Mouse (Mus musculus) heart, embryonic 15.5 days (tissue): ENCODE data around the gene Pex1. TPM values are rescaled to one million over a fixed set of nuclear protein-coding genes. Genes with fewer than 3 reads are reported as not detected.
A peak's percentile ranks its signal among the peaks of the same experiment; 100 is the strongest.

Experiments used
- ATAC-seq: fragments of 200-750 bp; cut with Nextera tagmentation; replicated peaks from 2 replicates; pipeline ENCODE4 v1.8.0; 2017; ENCODE audit warnings: low read depth, moderate TSS enrichment; ENCODE audit not compliant: insufficient number of reproducible peaks, insufficient read depth, low FRiP score
- H3K27ac ChIP-seq: fragments of 300-500 bp; sonication (generic); 2 replicates; pipeline ENCODE4 v1.5.1; 2015; ENCODE audit warnings: mild to moderate bottlenecking, inconsistent platforms
- H3K27me3 ChIP-seq: fragments of 300-500 bp; sonication (generic); 2 replicates; pipeline ENCODE4 v1.6.1; 2015; ENCODE audit warnings: inconsistent platforms
- H3K36me3 ChIP-seq: fragments of 300-500 bp; sonication (generic); 2 replicates; pipeline ENCODE4 v1.6.1; 2015; ENCODE audit warnings: mild to moderate bottlenecking, inconsistent platforms
- H3K4me1 ChIP-seq: fragments of 300-500 bp; sonication (generic); replicated peaks from 2 replicates; pipeline ENCODE4 v1.6.1; 2015; ENCODE audit warnings: inconsistent platforms
- H3K4me2 ChIP-seq: fragments of 300-500 bp; sonication (generic); 2 replicates; pipeline ENCODE4 v1.6.1; 2015; ENCODE audit warnings: inconsistent platforms, mild to moderate bottlenecking, moderate library complexity
- H3K4me3 ChIP-seq: fragments of 300-500 bp; sonication (generic); 2 replicates; pipeline ENCODE4 v1.5.1; 2015; ENCODE audit warnings: mild to moderate bottlenecking, inconsistent platforms
- H3K9ac ChIP-seq: fragments of 300-500 bp; sonication (generic); 2 replicates; pipeline ENCODE4 v1.6.1; 2015; ENCODE audit warnings: mild to moderate bottlenecking, inconsistent platforms
- H3K9me3 ChIP-seq: fragments of 300-500 bp; sonication (generic); replicated peaks from 2 replicates; pipeline ENCODE4 v1.6.1; 2016; ENCODE audit warnings: inconsistent platforms
- WGBS: fragments of 180-500 bp; shearing (Covaris S2); methylation state at CpG from one replicate; pipeline ENCODE4 v1.1.7; 2015; ENCODE audit warnings: mixed read lengths; 5-methylcytosine and 5-hydroxymethylcytosine counted together
- polyA plus RNA-seq: library from polyadenylated mRNA; unstranded; fragments of >200 nt; fragmentation: Nextera tagmentation; extraction: Ambion mirVana; gene quantifications from 2 replicates; pipeline ENCODE4 v1.2.1, GENCODE M21; 2015

Pex1 gene
- polyA plus RNA-seq, result 10.1 and 11.3 TPM in 2 replicates

- ATAC-seq, result peak; percentile 97
- Histone ChIP-seq H3K4me2 (peak within 1 kb of the TSS; percentile 70), H3K9ac (peak within 1 kb of the TSS; percentile 77), H3K4me1 (peaks cover 13% of the 10 kb centered on the region), H3K36me3 (peaks cover 10% of the 10 kb centered on the region), H3K27ac (peak within 1 kb of the TSS; percentile 74), H3K27me3 (no peaks in the 10 kb centered on the region), H3K4me3 (peak within 1 kb of the TSS; percentile 85), H3K9me3 (no peaks in the 10 kb centered on the region)
- WGBS, result under 1% methylated on average over 50 of the region's 50 CpGs
These were observed at the start of gene Pex1 for GRCm38 (mm10) chr5:3595693-3596398. Gene Pex1 (plus strand): TSS chr5:3596066.

- ATAC-seq, result no peak
- WGBS, result 72% methylated on average over 1 of the region's 1 CpGs
- Histone ChIP-seq H3K4me3 (no peak overlapping the region), H3K4me2 (no peak overlapping the region), H3K36me3 (no peaks in the 10 kb centered on the region), H3K4me1 (peaks cover 12% of the 10 kb centered on the region), H3K9me3 (no peaks in the 10 kb centered on the region), H3K9ac (no peak overlapping the region), H3K27me3 (no peaks in the 10 kb centered on the region), H3K27ac (no peak overlapping the region)
These were observed 49.6 kb upstream of the Pex1 start for GRCm38 (mm10) chr5:3546226-3546625.

- Histone ChIP-seq H3K4me2 (no peak overlapping the region), H3K4me1 (0 out of 2 replicates have a peak, but pooled peaks cover 2% of the 10 kb centered on the region), H3K36me3 (peaks cover 9% of the 10 kb centered on the region), H3K4me3 (no peak overlapping the region), H3K9me3 (no peaks in the 10 kb centered on the region), H3K27me3 (no peaks in the 10 kb centered on the region), H3K9ac (no peak overlapping the region), H3K27ac (no peak overlapping the region)
- no peak for ATAC-seq
- 96% methylated on average over 1 of the region's 1 CpGs for WGBS
These were observed 44.4 kb upstream of the Pex1 start for GRCm38 (mm10) chr5:3551481-3551880.

GRCm38 (mm10) chr5:3554198-3554597 is 41.7 kb upstream of the Pex1 start:
- Histone ChIP-seq H3K4me2 (no peak overlapping the region), H3K27me3 (no peaks in the 10 kb centered on the region), H3K4me1 (0 out of 2 replicates have a peak, but pooled peaks cover 2% of the 10 kb centered on the region), H3K9ac (no peak overlapping the region), H3K4me3 (no peak overlapping the region), H3K36me3 (peaks cover 30% of the 10 kb centered on the region), H3K9me3 (no peaks in the 10 kb centered on the region), H3K27ac (no peak overlapping the region)
- no peak for ATAC-seq
- 87% methylated on average over 2 of the region's 2 CpGs for WGBS

- no peaks in the 10 kb centered on the region; the same call in 1 of the 2 replicates for H3K9me3 ChIP-seq
- H3K9ac ChIP-seq, result no peak within 1 kb of the TSS
- no peaks in the 10 kb centered on the region for H3K4me1 ChIP-seq
- no peak for ATAC-seq
- H3K27me3 ChIP-seq, result no peaks in the 10 kb centered on the region
- WGBS, result 93% methylated on average over 4 of the region's 4 CpGs
- H3K27ac ChIP-seq, result no peak within 1 kb of the TSS
- peaks cover 93% of the 10 kb centered on the region for H3K36me3 ChIP-seq
- H3K4me2 ChIP-seq, result no peak within 1 kb of the TSS
- no peak within 1 kb of the TSS for H3K4me3 ChIP-seq
These were observed 24.6 kb upstream of the Pex1 start, which contains the start of gene 1700109H08Rik for GRCm38 (mm10) chr5:3571266-3571665. Gene 1700109H08Rik (plus strand): TSS chr5:3571566.

GRCm38 (mm10) chr5:3574825-3575224 is 21.0 kb upstream of the Pex1 start:
- H3K27me3 ChIP-seq, result no peaks in the 10 kb centered on the region
- H3K36me3 ChIP-seq, result peaks cover 98% of the 10 kb centered on the region
- 92% methylated on average over 2 of the region's 2 CpGs for WGBS
- no peak overlapping the region for H3K9ac ChIP-seq
- no peak overlapping the region for H3K4me3 ChIP-seq
- ATAC-seq, result no peak
- H3K4me2 ChIP-seq, result no peak overlapping the region
- H3K4me1 ChIP-seq, result no peaks in the 10 kb centered on the region
- no peaks in the 10 kb centered on the region; the same call in 1 of the 2 replicates for H3K9me3 ChIP-seq
- H3K27ac ChIP-seq, result no peak overlapping the region

GRCm38 (mm10) chr5:3577939-3578338 is 17.9 kb upstream of the Pex1 start:
- ATAC-seq, result no peak
- Histone ChIP-seq H3K4me2 (no peak overlapping the region), H3K27ac (no peak overlapping the region), H3K27me3 (no peaks in the 10 kb centered on the region), H3K4me3 (no peak overlapping the region), H3K36me3 (peaks cover 93% of the 10 kb centered on the region), H3K4me1 (no peaks in the 10 kb centered on the region), H3K9ac (no peak overlapping the region), H3K9me3 (no peaks in the 10 kb centered on the region; the same call in 1 of the 2 replicates)
- 100% methylated on average over 2 of the region's 2 CpGs for WGBS

- Histone ChIP-seq H3K27ac (no peak overlapping the region), H3K4me2 (no peak overlapping the region), H3K9me3 (no peaks in the 10 kb centered on the region), H3K4me3 (no peak overlapping the region), H3K4me1 (no peaks in the 10 kb centered on the region), H3K27me3 (no peaks in the 10 kb centered on the region), H3K9ac (no peak overlapping the region), H3K36me3 (peaks cover 91% of the 10 kb centered on the region)
- 94% methylated on average over 7 of the region's 7 CpGs for WGBS
- ATAC-seq, result no peak
These were observed 16.8 kb upstream of the Pex1 start for GRCm38 (mm10) chr5:3579066-3579465.

GRCm38 (mm10) chr5:3596399-3596766 is 517 bp downstream of the Pex1 start, which contains the start of gene Rbm48:
Gene Rbm48 (minus strand): TSS chr5:3596585.
- H3K27ac ChIP-seq, result peak within 1 kb of the TSS; percentile 74
- H3K4me2 ChIP-seq, result peak within 1 kb of the TSS; percentile 70
- H3K4me3 ChIP-seq, result peak within 1 kb of the TSS; percentile 85
- peak within 1 kb of the TSS; percentile 77 for H3K9ac ChIP-seq
- peaks cover 5% of the 10 kb centered on the region for H3K36me3 ChIP-seq
- WGBS, result under 1% methylated on average over 31 of the region's 31 CpGs
- no peaks in the 10 kb centered on the region for H3K9me3 ChIP-seq
- no peaks in the 10 kb centered on the region for H3K27me3 ChIP-seq
- H3K4me1 ChIP-seq, result peaks cover 13% of the 10 kb centered on the region
- peak; percentile 84 for ATAC-seq

- no peak for ATAC-seq
- peaks cover 4% of the 10 kb centered on the region; the same call in 1 of the 2 replicates for H3K36me3 ChIP-seq
- peak overlapping the region; percentile 70 for H3K4me2 ChIP-seq
- peaks cover 13% of the 10 kb centered on the region for H3K4me1 ChIP-seq
- H3K9ac ChIP-seq, result 0 out of 2 replicates have a peak overlapping the region, but pooled peaks have one; percentile 77
- no peaks in the 10 kb centered on the region for H3K9me3 ChIP-seq
- peak overlapping the region; percentile 85; the same call in 1 of the 2 replicates for H3K4me3 ChIP-seq
- H3K27ac ChIP-seq, result no peak overlapping the region
- H3K27me3 ChIP-seq, result no peaks in the 10 kb centered on the region
These were observed 1.3 kb downstream of the Pex1 start for GRCm38 (mm10) chr5:3597171-3597570.

GRCm38 (mm10) chr5:3598766-3599165 is 2.9 kb downstream of the Pex1 start:
- no peak overlapping the region for H3K27ac ChIP-seq
- peaks cover 13% of the 10 kb centered on the region for H3K4me1 ChIP-seq
- no peak for ATAC-seq
- H3K4me3 ChIP-seq, result no peak overlapping the region
- H3K36me3 ChIP-seq, result no peaks in the 10 kb centered on the region
- H3K9ac ChIP-seq, result no peak overlapping the region
- H3K9me3 ChIP-seq, result no peaks in the 10 kb centered on the region
- WGBS, result 83% methylated on average over 5 of the region's 5 CpGs
- H3K4me2 ChIP-seq, result no peak overlapping the region
- no peaks in the 10 kb centered on the region for H3K27me3 ChIP-seq

GRCm38 (mm10) chr5:3600298-3600697 is 4.4 kb downstream of the Pex1 start:
- Histone ChIP-seq H3K9ac (no peak overlapping the region), H3K27ac (no peak overlapping the region), H3K36me3 (peaks cover 4% of the 10 kb centered on the region; the same call in 1 of the 2 replicates), H3K9me3 (no peaks in the 10 kb centered on the region), H3K4me2 (no peak overlapping the region), H3K4me1 (peaks cover 7% of the 10 kb centered on the region), H3K27me3 (no peaks in the 10 kb centered on the region), H3K4me3 (no peak overlapping the region)
- WGBS, result 68% methylated on average over 1 of the region's 1 CpGs
- ATAC-seq, result no peak
